Mouse (Mus musculus) megakaryocyte progenitor cell, adult 5-6 weeks (primary cell): ENCODE measurements around the gene Cavin3. TPM values are rescaled to one million over a fixed set of nuclear protein-coding genes. Genes with fewer than 3 reads are reported as not detected.
A peak's percentile ranks its signal among the peaks of the same experiment; 100 is the strongest.
"Not testable (repeated sequence)": the region's sequence is repeated elsewhere in the genome, so short reads cannot be mapped to it uniquely, and the experiment has no call there.

Experiments used
- ATAC-seq: replicated peaks from 2 replicates; pipeline ENCODE4 v1.8.0; 2016; ENCODE audit warnings: mild to moderate bottlenecking, moderate TSS enrichment, inconsistent platforms; ENCODE audit not compliant: poor library complexity
- total RNA-seq, 2 experiments: library from RNA; stranded (forward) in 1 of 2; stranded (reverse) in 1 of 2; fragments of 157-497, 149-512 nt in 1 of 2; fragments of 200-1000 nt in 1 of 2; gene quantifications; 2 replicates each; pipeline versions ENCODE4 v1.2.3 to v1.2.4; 2015 to 2017

Cavin3 gene
- total RNA-seq, 2 experiments from 2014 or later, result 0.27 to 0.42 TPM

- no peak for ATAC-seq
Observed at GRCm38 (mm10) chr7:105480561-105481504, 1.3 kb downstream of the Cavin3 start.

GRCm38 (mm10) chr7:105480081-105480480, 2.0 kb downstream of the Cavin3 start:
- no peak for ATAC-seq

GRCm38 (mm10) chr7:105479232-105479631, 2.9 kb downstream of the Cavin3 start:
- no peak for ATAC-seq

GRCm38 (mm10) chr7:105478344-105478743, 3.8 kb downstream of the Cavin3 start:
- ATAC-seq, result no peak

- peak; percentile 87 for ATAC-seq
Observed at GRCm38 (mm10) chr7:105477841-105478240, 4.3 kb downstream of the Cavin3 start.

- ATAC-seq, result no peak
Observed at GRCm38 (mm10) chr7:105477433-105477700, 4.7 kb downstream of the Cavin3 start.

GRCm38 (mm10) chr7:105476683-105477432, 5.2 kb downstream of the Cavin3 start:
- ATAC-seq, result no peak

- ATAC-seq, result peak; percentile 40
Observed at GRCm38 (mm10) chr7:105475396-105475949, 6.6 kb downstream of the Cavin3 start.

- no peak for ATAC-seq
Observed at GRCm38 (mm10) chr7:105474771-105475315, 7.3 kb downstream of the Cavin3 start.

- ATAC-seq, result no peak
Observed at GRCm38 (mm10) chr7:105472607-105473006, 9.5 kb downstream of the Cavin3 start.

- not testable (repeated sequence) for ATAC-seq
Observed at GRCm38 (mm10) chr7:105465505-105465904, 16.6 kb downstream of the Cavin3 start.

- no peak for ATAC-seq
Observed at GRCm38 (mm10) chr7:105458546-105458945, 23.6 kb downstream of the Cavin3 start.

GRCm38 (mm10) chr7:105453345-105453744, 28.8 kb downstream of the Cavin3 start:
- not testable (repeated sequence) for ATAC-seq

GRCm38 (mm10) chr7:105445076-105445475, 37.0 kb downstream of the Cavin3 start:
- ATAC-seq, result no peak

GRCm38 (mm10) chr7:105441426-105441825, 40.7 kb downstream of the Cavin3 start:
- ATAC-seq, result no peak

GRCm38 (mm10) chr7:105437979-105438772, 43.9 kb downstream of the Cavin3 start:
- no peak for ATAC-seq

- no peak for ATAC-seq
Observed at GRCm38 (mm10) chr7:105434798-105435197, 47.3 kb downstream of the Cavin3 start.

- no peak for ATAC-seq
Observed at GRCm38 (mm10) chr7:105433859-105434258, 48.2 kb downstream of the Cavin3 start.

GRCm38 (mm10) chr7:105432058-105432457, 50.0 kb downstream of the Cavin3 start:
- ATAC-seq, result no peak
